Mouse (Mus musculus): ENCODE results near the gene Brpf1. TPM values are rescaled to one million over a fixed set of nuclear protein-coding genes. Genes with fewer than 3 reads are reported as not detected.

The Brpf1 gene
- total RNA-seq, 2 experiments from 2014 or later: 9.7 to 9.8 TPM

GRCm38 (mm10) chr6:113352820-113353219 lies 45.9 kb downstream of the Brpf1 start:
- no peak for DNase-seq (ENCODE audit: low spot score)

GRCm38 (mm10) chr6:113353696-113354095 lies 46.8 kb downstream of the Brpf1 start:
- no peak for DNase-seq (ENCODE audit: low spot score)

- DNase-seq (ENCODE audit: low spot score): no peak
Observed at GRCm38 (mm10) chr6:113361476-113361875, 54.5 kb downstream of the Brpf1 start.

- DNase-seq (ENCODE audit: low spot score): no peak
Observed at GRCm38 (mm10) chr6:113362241-113362640, 55.3 kb downstream of the Brpf1 start.

- no peak for DNase-seq (ENCODE audit: low spot score)
Observed at GRCm38 (mm10) chr6:113364518-113365135, 57.7 kb downstream of the Brpf1 start.

- no peak for DNase-seq (ENCODE audit: low spot score)
Observed at GRCm38 (mm10) chr6:113366639-113367038, 59.7 kb downstream of the Brpf1 start.

- DNase-seq (ENCODE audit: low spot score): no peak
Observed at GRCm38 (mm10) chr6:113367574-113367973, 60.6 kb downstream of the Brpf1 start.

GRCm38 (mm10) chr6:113368124-113368523 lies 61.2 kb downstream of the Brpf1 start:
- no peak for DNase-seq (ENCODE audit: low spot score)

- DNase-seq (ENCODE audit: low spot score): no peak
Observed at GRCm38 (mm10) chr6:113368577-113368976, 61.6 kb downstream of the Brpf1 start.

- no peak for DNase-seq (ENCODE audit: low spot score)
Observed at GRCm38 (mm10) chr6:113370194-113370929, 63.4 kb downstream of the Brpf1 start.

GRCm38 (mm10) chr6:113373491-113373890 lies 66.6 kb downstream of the Brpf1 start:
- DNase-seq (ENCODE audit: low spot score): no peak

Other genes with a start within 250 kb of the Brpf1 start
- gene Setd5, start 229.8 kb upstream of the Brpf1 start, total RNA-seq (2021): 10 to 100 TPM; 22.0 to 23.4 TPM
- under 1 TPM; 0.32 to 0.55 TPM for gene Lhfpl4, start 111.8 kb upstream of the Brpf1 start, total RNA-seq (2021)
- gene Mtmr14, start 69.3 kb upstream of the Brpf1 start, total RNA-seq (2021): 10 to 100 TPM; 12.5 to 14.2 TPM
- gene Cpne9, start 24.8 kb upstream of the Brpf1 start, total RNA-seq (2021): under 1 TPM in 1 of 2 experiments, not detected in 1; 0.26 TPM
- gene Ogg1, start 19.8 kb downstream of the Brpf1 start, total RNA-seq (2021): 1 to 10 TPM; 5.6 to 5.8 TPM
- gene Camk1, start 36.8 kb downstream of the Brpf1 start, total RNA-seq (2021): 10 to 100 TPM; 39.0 to 42.9 TPM
- gene Tada3, start 70.7 kb downstream of the Brpf1 start, total RNA-seq (2021): 10 to 100 TPM; 14.6 to 15.3 TPM
- 10 to 100 TPM; 50.8 to 52.6 TPM for gene Arpc4, start 71.0 kb downstream of the Brpf1 start, total RNA-seq (2021)
- gene Ttll3, start 82.1 kb downstream of the Brpf1 start, total RNA-seq (2021): under 1 TPM; 0.52 to 0.82 TPM
- 10 to 100 TPM in 1 of 2 experiments, 1 to 10 TPM in 1; 9.2 to 11.1 TPM for gene Rpusd3, start 112.2 kb downstream of the Brpf1 start, total RNA-seq (2021)
- gene Cidec, start 128.6 kb downstream of the Brpf1 start, total RNA-seq (2021): 10 to 100 TPM in 1 of 2 experiments, 1 to 10 TPM in 1; 9.9 to 17.2 TPM
- gene Jagn1, start 135.4 kb downstream of the Brpf1 start, total RNA-seq (2021): 10 to 100 TPM; 28.2 to 28.9 TPM
- under 1 TPM; 0.26 to 0.30 TPM for gene Il17re, start 151.3 kb downstream of the Brpf1 start, total RNA-seq (2021)
- 1 to 10 TPM; 3.8 to 4.9 TPM for gene Il17rc, start 164.3 kb downstream of the Brpf1 start, total RNA-seq (2021)
- gene Creld1, start 176.2 kb downstream of the Brpf1 start, total RNA-seq (2021): 10 to 100 TPM; 42.1 to 45.1 TPM
- under 1 TPM in 1 of 2 experiments, not detected in 1; 0.07 TPM for gene Prrt3, start 194.8 kb downstream of the Brpf1 start, total RNA-seq (2021)
- gene Emc3, start 224.5 kb downstream of the Brpf1 start, total RNA-seq (2021): 10 to 100 TPM; 53.8 to 59.1 TPM
- gene Fancd2, start 224.5 kb downstream of the Brpf1 start, total RNA-seq (2021): under 1 TPM; 0.09 to 0.32 TPM